Mouse (Mus musculus) neutrophil, adult 83 days (primary cell): ENCODE data around the gene Gjb6. TPM values are rescaled to one million over a fixed set of nuclear protein-coding genes. Genes with fewer than 3 reads are reported as not detected.

Experiments used
- total RNA-seq, 2 experiments: library from RNA; stranded (reverse); gene quantifications; one replicate each; pipeline ENCODE4 v1.2.4; 2023

Gene Gjb6
- total RNA-seq = not detected

GRCm38 (mm10) chr14:57133161-57133661, at the start of gene Gjb6:
Gene Gjb6 (minus strand): TSS chr14:57133611.

DNA sequence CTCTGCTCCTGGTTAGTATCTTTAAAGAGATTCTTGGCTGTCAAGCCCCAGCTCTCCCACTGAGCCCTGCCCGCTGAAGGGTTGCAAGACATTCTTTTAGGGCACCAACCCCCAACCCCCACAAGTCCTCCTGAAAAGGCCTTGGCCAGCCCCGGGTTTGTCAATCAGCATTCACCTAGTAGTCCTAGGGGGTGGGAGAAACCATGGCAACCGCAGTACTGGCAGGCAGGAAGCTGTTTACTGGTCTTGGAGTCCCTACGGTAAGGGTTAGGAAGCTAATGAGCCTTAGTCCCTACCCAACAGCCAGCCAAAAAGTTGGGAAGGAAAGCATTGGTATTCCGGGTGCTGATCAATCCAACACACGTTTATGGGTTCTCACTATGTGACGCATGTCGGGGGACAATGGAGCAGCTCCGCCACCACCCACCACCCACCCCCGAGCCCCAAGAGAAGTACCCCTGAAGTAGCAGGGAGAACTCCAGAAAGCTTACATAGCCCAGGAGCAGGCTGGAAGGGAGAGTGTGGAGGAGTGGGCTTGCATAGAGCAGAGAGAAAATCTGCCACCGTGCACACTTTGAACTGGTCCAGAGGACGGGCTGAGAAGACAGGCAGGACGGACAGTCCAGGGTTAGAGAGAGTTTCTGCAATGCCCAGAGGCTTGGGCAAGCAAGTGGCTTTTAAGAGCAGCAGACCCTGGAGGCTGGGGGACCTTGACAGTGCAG, 17.4 kb downstream of the Gjb6 start, which contains the start of gene Gm4491:
TSS of gene Gm4491 (minus strand) at position 61 of the 722 bp plus-strand sequence.

DNA sequence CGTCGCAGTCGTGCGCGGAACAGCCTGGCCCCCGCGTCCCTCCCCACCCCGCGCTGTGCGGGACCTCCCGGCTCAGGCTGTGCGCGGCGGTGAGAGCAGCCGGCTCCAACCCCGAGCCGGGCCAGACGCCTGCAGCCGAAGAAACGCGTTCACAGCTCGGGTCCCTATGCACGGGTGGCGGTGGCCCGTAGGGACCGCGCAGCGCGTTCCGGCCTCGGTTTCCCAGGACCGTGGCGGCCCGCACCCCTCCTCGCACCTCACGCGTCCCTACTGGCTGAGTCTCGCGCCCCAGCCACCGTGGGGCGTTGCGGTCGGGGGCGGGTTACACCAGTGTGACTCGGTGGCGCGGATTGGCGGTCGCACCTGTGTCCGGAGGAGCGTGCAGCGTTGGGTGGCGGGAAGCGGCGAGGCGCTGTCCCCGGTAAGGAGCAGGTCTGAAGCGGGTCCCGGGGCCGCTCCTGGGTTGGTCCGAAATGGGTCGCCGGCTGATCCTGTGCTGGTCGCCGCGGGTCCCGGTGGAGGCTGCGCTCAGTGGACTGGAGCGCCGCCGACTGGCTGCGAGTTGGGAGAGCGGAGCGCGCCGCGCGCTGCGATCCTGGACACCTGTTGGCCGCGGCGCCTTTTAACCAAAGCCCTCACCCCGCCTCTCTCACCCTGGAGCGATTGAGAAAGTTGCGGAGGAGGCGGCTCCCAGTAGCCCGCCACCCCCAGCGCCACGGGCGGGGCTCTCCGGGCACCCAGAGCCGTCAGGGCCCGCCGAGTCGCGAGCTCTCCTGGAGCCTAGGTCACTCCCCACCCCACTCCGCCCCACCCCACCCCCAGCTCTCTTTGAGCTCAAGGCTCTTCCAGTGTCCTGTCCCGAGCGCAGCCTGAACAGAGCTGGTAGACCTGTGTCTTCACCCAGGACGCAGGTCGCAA, 29.0 kb downstream of the Gjb6 start, which contains the start of gene Gjb2:
TSS of gene Gjb2 (minus strand) at position 597 of the 918 bp plus-strand sequence.

Other genes with a start within 250 kb of the Gjb6 start
- 10 to 100 TPM; 52.8 to 69.8 TPM for gene Zmym2, start 247.0 kb downstream of the Gjb6 start, total RNA-seq
- not detected for gene Gja3, start 75.5 kb downstream of the Gjb6 start, total RNA-seq
- gene Gjb2, start 28.9 kb downstream of the Gjb6 start, total RNA-seq = not detected
- not detected for gene Gm4491, start 17.7 kb downstream of the Gjb6 start, total RNA-seq